Mouse (Mus musculus): Measurements from ENCODE around the gene Tfrc. TPM values are rescaled to one million over a fixed set of nuclear protein-coding genes. Genes with fewer than 3 reads are reported as not detected.

The Tfrc gene
- polyA plus RNA-seq, 2 experiments, result 235 to 388 TPM

DNA sequence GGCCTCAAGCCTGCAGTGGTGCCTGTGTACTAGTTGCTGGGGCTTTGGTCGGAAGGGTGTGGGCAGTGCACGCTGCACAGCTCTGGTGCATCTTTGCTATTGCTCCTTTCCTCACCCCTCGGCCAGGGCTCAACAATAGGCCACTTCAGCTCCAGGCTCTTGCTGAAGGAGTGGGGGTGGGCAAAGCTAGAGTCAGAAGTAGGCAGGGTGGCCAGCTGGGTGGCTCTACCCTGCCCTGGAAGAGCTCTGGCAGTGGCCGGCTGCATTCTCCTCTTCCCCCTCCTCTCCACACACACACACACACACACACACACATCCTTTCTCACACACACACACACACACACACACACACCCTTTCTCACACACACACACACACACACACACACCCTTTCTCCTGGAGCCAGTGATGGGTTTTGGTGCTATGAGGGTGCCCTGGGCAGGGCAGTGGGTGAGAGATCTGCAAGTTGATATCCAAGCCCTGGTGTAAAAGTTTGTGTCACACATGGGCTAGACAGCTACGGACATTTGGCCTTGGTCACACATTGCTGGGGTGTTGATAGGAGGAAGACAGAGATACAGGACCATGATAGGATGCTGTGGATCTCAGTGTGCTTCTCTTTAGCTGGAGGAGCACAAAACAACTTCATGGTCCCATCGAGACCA is 45.5 kb downstream of the Tfrc start:
- no peaks in the 10 kb centered on the region for H3K27me3 ChIP-seq (ENCODE audit: control insufficient read depth, insufficient read depth, low read length)
- no peak overlapping the region for H3K27ac ChIP-seq
- no peaks in the 10 kb centered on the region for H3K9me3 ChIP-seq (ENCODE audit: control insufficient read depth, low read length)
- DNase-seq (ENCODE audit: low read depth in 3 of 3, low spot score in 3 of 3) (no peak), ATAC-seq (ENCODE audit: insufficient read depth) (no peak)
- no peak overlapping the region for H3K4me3 ChIP-seq (ENCODE audit: insufficient read depth in 1 of 2, low read depth in 2 of 2, low read length in 2 of 2)
- peaks cover 0 to 23% of the 10 kb centered on the region in 2 experiments for H3K4me1 ChIP-seq (replicated peaks; ENCODE audit: control insufficient read depth in 2 of 2, insufficient read depth in 2 of 2, low read length in 1 of 2)
- H3K36me3 ChIP-seq (replicated peaks; ENCODE audit: control insufficient read depth, insufficient read depth, low read depth), result no peaks in the 10 kb centered on the region
- TF ChIP-seq EP300 (IDR thresholded peaks at IDR 0.05; ENCODE audit: low read depth), result no peak
- no peak for TF ChIP-seq CTCF (IDR thresholded peaks at IDR 0.05; ENCODE audit: low read depth)
- H3K4me2 ChIP-seq (ENCODE audit: low read depth), result no peak overlapping the region
- 72% methylated on average over 6 of the region's 6 CpGs for WGBS (ENCODE audit: insufficient replicate concordance)
- H3K9ac ChIP-seq (replicated peaks), result no peak overlapping the region

GRCm38 (mm10) chr16:32655534-32655933 is 46.8 kb downstream of the Tfrc start:
- Histone ChIP-seq H3K27ac (no peak overlapping the region), H3K4me3 (ENCODE audit: insufficient read depth in 1 of 2, low read depth in 2 of 2, low read length in 2 of 2) (no peak overlapping the region), H3K27me3 (ENCODE audit: control insufficient read depth, insufficient read depth, low read length) (no peaks in the 10 kb centered on the region), H3K9me3 (ENCODE audit: control insufficient read depth, low read length) (no peaks in the 10 kb centered on the region), H3K4me1 (replicated peaks; ENCODE audit: control insufficient read depth in 2 of 2, insufficient read depth in 2 of 2, low read length in 1 of 2) (peaks cover 9 to 36% of the 10 kb centered on the region in 2 experiments), H3K4me2 (ENCODE audit: low read depth) (no peak overlapping the region), H3K9ac (replicated peaks) (no peak overlapping the region), H3K36me3 (replicated peaks; ENCODE audit: control insufficient read depth, insufficient read depth, low read depth) (no peaks in the 10 kb centered on the region)
- WGBS (ENCODE audit: insufficient replicate concordance), result 74% methylated on average over 4 of the region's 4 CpGs
- TF ChIP-seq CTCF (IDR thresholded peaks at IDR 0.05; ENCODE audit: low read depth) (no peak), EP300 (IDR thresholded peaks at IDR 0.05; ENCODE audit: low read depth) (no peak)
- no peak for ATAC-seq (ENCODE audit: insufficient read depth)
- no peak for DNase-seq (ENCODE audit: low read depth in 3 of 3, low spot score in 3 of 3)

GRCm38 (mm10) chr16:32656321-32656720 is 47.6 kb downstream of the Tfrc start:
- Histone ChIP-seq H3K27me3 (ENCODE audit: control insufficient read depth, insufficient read depth, low read length) (no peaks in the 10 kb centered on the region), H3K9ac (replicated peaks) (no peak overlapping the region), H3K4me2 (ENCODE audit: low read depth) (no peak overlapping the region), H3K9me3 (ENCODE audit: control insufficient read depth, low read length) (no peaks in the 10 kb centered on the region), H3K27ac (no peak overlapping the region), H3K36me3 (replicated peaks; ENCODE audit: control insufficient read depth, insufficient read depth, low read depth) (no peaks in the 10 kb centered on the region), H3K4me1 (replicated peaks; ENCODE audit: control insufficient read depth in 2 of 2, insufficient read depth in 2 of 2, low read length in 1 of 2) (peaks cover 9 to 32% of the 10 kb centered on the region in 2 experiments), H3K4me3 (ENCODE audit: insufficient read depth in 1 of 2, low read depth in 2 of 2, low read length in 2 of 2) (no peak overlapping the region)
- ATAC-seq (ENCODE audit: insufficient read depth) (no peak), DNase-seq (ENCODE audit: low read depth in 3 of 3, low spot score in 3 of 3) (no peak)
- TF ChIP-seq CTCF (IDR thresholded peaks at IDR 0.05; ENCODE audit: low read depth), result no peak
- TF ChIP-seq EP300 (IDR thresholded peaks at IDR 0.05; ENCODE audit: low read depth), result no peak
- 68% methylated on average over 8 of the region's 8 CpGs for WGBS (ENCODE audit: insufficient replicate concordance)

DNA sequence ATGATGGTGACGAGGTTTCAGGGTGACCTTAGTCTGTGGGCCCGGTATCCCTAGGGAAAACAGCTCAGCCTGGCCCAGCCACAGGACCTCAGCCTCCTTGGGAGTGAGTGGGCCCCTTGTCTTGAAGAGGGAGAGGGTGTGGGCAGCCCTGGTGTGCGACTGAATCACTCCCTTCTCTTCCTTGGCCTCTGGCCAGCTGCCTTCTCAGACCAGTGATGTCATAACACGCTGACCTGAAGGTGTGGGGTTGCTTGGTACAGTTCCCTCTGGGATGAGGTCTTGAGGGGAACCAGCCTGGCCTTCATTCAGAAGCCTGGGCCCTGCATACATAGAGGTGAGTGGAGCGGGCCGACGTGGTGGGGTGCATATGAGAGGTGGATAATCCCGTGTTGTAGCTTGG is 48.1 kb downstream of the Tfrc start:
- Histone ChIP-seq H3K36me3 (replicated peaks; ENCODE audit: control insufficient read depth, insufficient read depth, low read depth) (no peaks in the 10 kb centered on the region), H3K9me3 (ENCODE audit: control insufficient read depth, low read length) (no peaks in the 10 kb centered on the region), H3K4me1 (replicated peaks; ENCODE audit: control insufficient read depth in 2 of 2, insufficient read depth in 2 of 2, low read length in 1 of 2) (peaks cover 9 to 28% of the 10 kb centered on the region in 2 experiments), H3K27me3 (ENCODE audit: control insufficient read depth, insufficient read depth, low read length) (no peaks in the 10 kb centered on the region), H3K4me2 (ENCODE audit: low read depth) (no peak overlapping the region), H3K4me3 (ENCODE audit: insufficient read depth in 1 of 2, low read depth in 2 of 2, low read length in 2 of 2) (no peak overlapping the region), H3K9ac (replicated peaks) (no peak overlapping the region), H3K27ac (no peak overlapping the region)
- TF ChIP-seq EP300 (IDR thresholded peaks at IDR 0.05; ENCODE audit: low read depth) (no peak), CTCF (IDR thresholded peaks at IDR 0.05; ENCODE audit: low read depth) (no peak)
- 72% methylated on average over 8 of the region's 8 CpGs for WGBS (ENCODE audit: insufficient replicate concordance)
- DNase-seq (ENCODE audit: low read depth in 3 of 3, low spot score in 3 of 3), result no peak
- no peak for ATAC-seq (ENCODE audit: insufficient read depth)

- no peak for TF ChIP-seq EP300 (IDR thresholded peaks at IDR 0.05; ENCODE audit: low read depth)
- no peak for TF ChIP-seq CTCF (IDR thresholded peaks at IDR 0.05; ENCODE audit: low read depth)
- 79% methylated on average over 16 of the region's 16 CpGs for WGBS (ENCODE audit: insufficient replicate concordance)
- H3K4me2 ChIP-seq (ENCODE audit: low read depth), result no peak overlapping the region
Observed at GRCm38 (mm10) chr16:32657498-32658250, 49.0 kb downstream of the Tfrc start.

More at GRCm38 (mm10) chr16:32657498-32658250, 49.0 kb downstream of the Tfrc start:
- H3K27me3 ChIP-seq (ENCODE audit: control insufficient read depth, insufficient read depth, low read length), result no peaks in the 10 kb centered on the region
- peaks cover 9 to 27% of the 10 kb centered on the region in 2 experiments for H3K4me1 ChIP-seq (replicated peaks; ENCODE audit: control insufficient read depth in 2 of 2, insufficient read depth in 2 of 2, low read length in 1 of 2)
- DNase-seq (ENCODE audit: low read depth in 3 of 3, low spot score in 3 of 3) (no peak), ATAC-seq (ENCODE audit: insufficient read depth) (no peak)
- H3K36me3 ChIP-seq (replicated peaks; ENCODE audit: control insufficient read depth, insufficient read depth, low read depth), result no peaks in the 10 kb centered on the region
- H3K27ac ChIP-seq, result no peak overlapping the region
- H3K4me3 ChIP-seq (ENCODE audit: insufficient read depth in 1 of 2, low read depth in 2 of 2, low read length in 2 of 2), result no peak overlapping the region
- H3K9ac ChIP-seq (replicated peaks), result no peak overlapping the region
- no peaks in the 10 kb centered on the region for H3K9me3 ChIP-seq (ENCODE audit: control insufficient read depth, low read length)

Measured in liver, embryonic 14.5 days (tissue).